Mouse (Mus musculus) stomach, embryonic 15.5 days (tissue): Measurements from ENCODE around the gene Pkd1l1. TPM values are rescaled to one million over a fixed set of nuclear protein-coding genes. Genes with fewer than 3 reads are reported as not detected.

Source experiments
- ATAC-seq: fragments of 200-750 bp; cut with Nextera tagmentation; 2 replicates; pipeline ENCODE4 v1.8.0; 2017; ENCODE audit warnings: low read depth, moderate number of reproducible peaks, moderate TSS enrichment; ENCODE audit not compliant: insufficient read depth, low FRiP score
- H3K27ac ChIP-seq: fragments of 300-500 bp; sonication (generic); 2 replicates; pipeline ENCODE4 v1.5.1; 2015; ENCODE audit warnings: mild to moderate bottlenecking, inconsistent platforms
- H3K27me3 ChIP-seq: fragments of 300-500 bp; sonication (generic); replicated peaks from 2 replicates; pipeline ENCODE4 v1.6.1; 2015; ENCODE audit warnings: inconsistent platforms
- H3K36me3 ChIP-seq: fragments of 300-500 bp; sonication (generic); 2 replicates; pipeline ENCODE4 v1.6.1; 2015; ENCODE audit warnings: inconsistent platforms
- H3K4me1 ChIP-seq: fragments of 300-500 bp; sonication (generic); 2 replicates; pipeline ENCODE4 v1.6.1; 2015; ENCODE audit warnings: inconsistent platforms
- H3K4me2 ChIP-seq: fragments of 300-500 bp; sonication (generic); 2 replicates; pipeline ENCODE4 v1.6.1; 2015; ENCODE audit warnings: mild to moderate bottlenecking, inconsistent platforms
- H3K4me3 ChIP-seq: fragments of 300-500 bp; sonication (generic); replicated peaks from 2 replicates; pipeline ENCODE4 v1.5.1; 2015; ENCODE audit warnings: inconsistent platforms
- H3K9ac ChIP-seq: fragments of 300-500 bp; sonication (generic); 2 replicates; pipeline ENCODE4 v1.6.1; 2015; ENCODE audit warnings: inconsistent platforms
- H3K9me3 ChIP-seq: fragments of 300-500 bp; sonication (generic); 2 replicates; pipeline ENCODE4 v1.6.1; 2016; ENCODE audit warnings: inconsistent platforms
- WGBS: fragments of 180-500 bp; shearing (Covaris S2); methylation state at CpG from one replicate; pipeline ENCODE4 v1.1.7; 2015; 5-methylcytosine and 5-hydroxymethylcytosine counted together
- polyA plus RNA-seq: library from polyadenylated mRNA; unstranded; fragments of >200 nt; fragmentation: Nextera tagmentation; extraction: Ambion mirVana; gene quantifications from 2 replicates; pipeline ENCODE4 v1.2.1, GENCODE M21; 2015

The Pkd1l1 gene
- polyA plus RNA-seq, 1 experiment from 2014 or later: 0.06 TPM

DNA sequence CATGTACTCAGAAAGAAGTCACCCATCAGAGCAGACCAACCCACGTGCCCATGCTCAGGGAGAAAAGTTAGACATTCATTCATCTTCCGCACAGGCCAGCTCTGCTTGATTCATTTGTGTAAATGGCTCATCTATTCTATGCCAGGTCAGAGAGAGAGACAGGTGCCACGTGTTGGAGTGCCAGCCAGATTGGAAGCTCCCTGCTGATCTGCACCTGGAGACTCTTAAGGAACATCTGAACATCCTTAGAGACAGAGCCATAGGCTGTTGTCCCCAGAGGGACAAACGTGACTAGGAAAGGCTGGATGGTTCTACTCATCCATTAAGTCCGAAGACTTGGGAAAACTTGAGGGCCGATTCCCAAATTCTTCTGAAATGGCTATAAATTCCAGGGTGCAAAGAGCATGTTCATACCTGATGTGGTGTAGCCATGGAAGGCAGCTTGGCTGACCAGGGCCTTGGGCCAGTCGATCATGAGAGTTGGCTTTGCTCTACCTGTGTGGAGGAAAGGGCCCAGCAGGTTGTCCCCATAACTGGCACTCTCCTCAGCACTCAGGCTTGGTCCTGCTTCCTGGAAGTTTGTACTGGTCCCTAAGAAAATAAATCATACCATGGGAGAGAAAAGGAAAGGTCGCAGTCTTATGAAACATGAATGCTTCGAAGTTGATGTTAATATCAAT is 36.5 kb downstream of the Pkd1l1 start:
- Histone ChIP-seq H3K4me1 (no peaks in the 10 kb centered on the region), H3K36me3 (no peaks in the 10 kb centered on the region), H3K27ac (no peak overlapping the region), H3K4me3 (no peak overlapping the region), H3K4me2 (no peak overlapping the region), H3K27me3 (no peaks in the 10 kb centered on the region), H3K9me3 (no peaks in the 10 kb centered on the region), H3K9ac (no peak overlapping the region)
- no peak for ATAC-seq
- WGBS: 83% methylated on average over 9 of the region's 9 CpGs

DNA sequence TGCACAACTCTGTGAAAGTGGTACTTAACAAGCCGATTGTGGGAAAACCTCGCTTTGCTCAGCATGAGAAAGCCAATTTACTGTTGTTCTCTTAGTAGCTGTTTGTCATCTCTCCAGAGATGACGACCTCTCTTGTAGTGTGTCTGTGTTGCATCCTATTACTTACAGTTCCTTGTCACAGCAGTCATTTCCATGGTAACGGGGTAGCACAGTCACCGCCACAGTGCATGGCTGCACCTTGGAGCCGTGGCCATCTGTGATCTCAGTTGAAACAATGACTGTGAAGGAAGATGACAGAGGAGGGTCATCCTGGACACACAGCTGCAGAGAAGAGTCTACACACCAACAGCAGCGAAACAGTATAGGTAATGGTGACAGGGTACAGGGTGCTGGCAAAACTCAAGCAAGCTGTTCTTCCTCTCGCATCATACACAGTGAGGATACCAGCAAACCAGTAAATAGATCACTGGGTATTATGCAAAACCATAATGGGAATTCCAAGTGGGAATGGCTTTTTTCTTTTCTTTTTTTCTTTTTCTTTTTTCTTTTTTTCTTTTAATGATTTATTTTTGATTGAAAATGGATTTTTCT is 56.9 kb downstream of the Pkd1l1 start:
- H3K36me3 ChIP-seq: no peaks in the 10 kb centered on the region

GRCm38 (mm10) chr11:8882793-8883192 is 90.3 kb downstream of the Pkd1l1 start:
- no peaks in the 10 kb centered on the region for H3K9me3 ChIP-seq
- H3K36me3 ChIP-seq: no peaks in the 10 kb centered on the region
- no peak overlapping the region for H3K4me2 ChIP-seq
- ATAC-seq: no peak
- H3K9ac ChIP-seq: no peak overlapping the region
- no peaks in the 10 kb centered on the region for H3K27me3 ChIP-seq
- H3K4me3 ChIP-seq: no peak overlapping the region
- 72% methylated on average over 4 of the region's 4 CpGs for WGBS
- H3K4me1 ChIP-seq: no peaks in the 10 kb centered on the region
- H3K27ac ChIP-seq: no peak overlapping the region

More for the DNA sequence above, 56.9 kb downstream of the Pkd1l1 start:
- 78% methylated on average over 8 of the region's 8 CpGs for WGBS
- Histone ChIP-seq H3K4me1 (no peaks in the 10 kb centered on the region), H3K9me3 (no peaks in the 10 kb centered on the region), H3K27me3 (no peaks in the 10 kb centered on the region), H3K9ac (no peak overlapping the region), H3K4me2 (no peak overlapping the region), H3K4me3 (no peak overlapping the region), H3K27ac (no peak overlapping the region)
- no peak for ATAC-seq

DNA sequence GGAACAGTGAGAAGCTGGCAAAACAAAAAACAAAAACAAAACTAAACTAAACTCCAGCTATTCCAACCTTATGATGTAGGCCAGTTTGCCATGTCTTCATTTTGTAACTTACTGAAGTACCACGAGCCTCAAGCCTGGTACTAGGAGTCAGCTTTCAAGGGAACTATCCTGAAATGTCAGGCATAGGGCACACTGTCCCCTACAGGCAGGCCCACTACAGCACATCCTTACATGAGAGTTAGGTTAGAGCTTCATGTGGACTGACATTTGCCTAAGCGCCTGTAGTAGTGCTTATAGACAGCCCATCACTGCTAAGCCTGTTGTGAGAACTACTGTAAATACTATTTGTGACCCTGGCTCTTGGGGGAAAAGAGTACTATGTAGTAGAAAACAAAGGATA is 91.5 kb downstream of the Pkd1l1 start:
- Histone ChIP-seq H3K27ac (no peak overlapping the region), H3K4me2 (no peak overlapping the region), H3K9ac (no peak overlapping the region), H3K9me3 (no peaks in the 10 kb centered on the region), H3K36me3 (no peaks in the 10 kb centered on the region), H3K27me3 (no peaks in the 10 kb centered on the region), H3K4me1 (no peaks in the 10 kb centered on the region), H3K4me3 (no peak overlapping the region)
- WGBS: 59% methylated on average over 2 of the region's 2 CpGs
- no peak for ATAC-seq

DNA sequence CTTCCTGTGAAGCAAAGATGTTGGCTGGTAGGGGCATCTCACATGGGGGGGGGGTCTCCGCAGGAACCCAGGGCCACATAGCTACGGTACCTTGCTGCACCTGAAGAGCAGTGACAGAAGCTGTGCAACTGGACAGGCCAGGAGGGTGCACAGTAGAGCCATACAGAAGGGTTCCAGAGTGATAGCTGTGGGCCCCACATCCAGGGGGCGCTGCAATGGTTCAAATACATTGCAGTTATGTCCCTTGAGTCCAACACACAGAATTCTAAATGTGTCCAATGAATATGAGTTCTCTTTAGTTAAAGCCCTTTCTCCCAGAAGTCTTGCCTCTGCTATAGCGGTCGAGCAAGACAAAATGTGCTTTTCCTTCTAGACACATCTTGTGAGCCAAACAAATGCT is 103.0 kb downstream of the Pkd1l1 start:
- H3K9ac ChIP-seq: no peak overlapping the region
- no peaks in the 10 kb centered on the region for H3K36me3 ChIP-seq
- no peaks in the 10 kb centered on the region for H3K4me1 ChIP-seq
- H3K4me2 ChIP-seq: no peak overlapping the region
- no peak for ATAC-seq
- no peak overlapping the region for H3K4me3 ChIP-seq
- 88% methylated on average over 5 of the region's 5 CpGs for WGBS
- H3K9me3 ChIP-seq: no peaks in the 10 kb centered on the region
- H3K27me3 ChIP-seq: no peaks in the 10 kb centered on the region
- no peak overlapping the region for H3K27ac ChIP-seq

GRCm38 (mm10) chr11:8866021-8866420 is 107.0 kb downstream of the Pkd1l1 start:
- Histone ChIP-seq H3K27ac (no peak overlapping the region), H3K4me3 (no peak overlapping the region), H3K27me3 (no peaks in the 10 kb centered on the region), H3K4me2 (no peak overlapping the region), H3K36me3 (no peaks in the 10 kb centered on the region), H3K9me3 (no peaks in the 10 kb centered on the region), H3K4me1 (no peaks in the 10 kb centered on the region), H3K9ac (no peak overlapping the region)
- ATAC-seq: no peak
- WGBS: 90% methylated on average over 7 of the region's 7 CpGs

- ATAC-seq: no peak
- no peak overlapping the region for H3K27ac ChIP-seq
- 76% methylated on average over 8 of the region's 8 CpGs for WGBS
Observed at GRCm38 (mm10) chr11:8863955-8864675, 109.0 kb downstream of the Pkd1l1 start.

GRCm38 (mm10) chr11:8862426-8862825 is 110.6 kb downstream of the Pkd1l1 start:
- Histone ChIP-seq H3K27ac (no peak overlapping the region), H3K4me1 (no peaks in the 10 kb centered on the region), H3K9ac (no peak overlapping the region), H3K4me2 (no peak overlapping the region), H3K36me3 (no peaks in the 10 kb centered on the region), H3K9me3 (no peaks in the 10 kb centered on the region), H3K4me3 (no peak overlapping the region), H3K27me3 (no peaks in the 10 kb centered on the region)
- WGBS: 87% methylated on average over 4 of the region's 4 CpGs
- no peak for ATAC-seq

More at GRCm38 (mm10) chr11:8863955-8864675, 109.0 kb downstream of the Pkd1l1 start:
- H3K9ac ChIP-seq: no peak overlapping the region
- H3K4me3 ChIP-seq: no peak overlapping the region
- H3K27me3 ChIP-seq: no peaks in the 10 kb centered on the region
- H3K4me2 ChIP-seq: no peak overlapping the region
- no peaks in the 10 kb centered on the region for H3K4me1 ChIP-seq
- H3K9me3 ChIP-seq: no peaks in the 10 kb centered on the region
- H3K36me3 ChIP-seq: no peaks in the 10 kb centered on the region

GRCm38 (mm10) chr11:8861978-8862377 is 111.1 kb downstream of the Pkd1l1 start:
- no peak overlapping the region for H3K4me2 ChIP-seq
- H3K36me3 ChIP-seq: no peaks in the 10 kb centered on the region
- ATAC-seq: no peak
- H3K27me3 ChIP-seq: no peaks in the 10 kb centered on the region
- H3K9me3 ChIP-seq: no peaks in the 10 kb centered on the region
- H3K9ac ChIP-seq: no peak overlapping the region
- H3K4me1 ChIP-seq: no peaks in the 10 kb centered on the region
- no peak overlapping the region for H3K4me3 ChIP-seq
- 78% methylated on average over 4 of the region's 4 CpGs for WGBS
- H3K27ac ChIP-seq: no peak overlapping the region

GRCm38 (mm10) chr11:8860878-8861277 is 112.2 kb downstream of the Pkd1l1 start:
- H3K9me3 ChIP-seq: no peaks in the 10 kb centered on the region
- no peak overlapping the region for H3K4me3 ChIP-seq
- no peaks in the 10 kb centered on the region for H3K27me3 ChIP-seq
- ATAC-seq: no peak
- H3K4me2 ChIP-seq: no peak overlapping the region
- H3K36me3 ChIP-seq: no peaks in the 10 kb centered on the region
- 26% methylated on average over 3 of the region's 3 CpGs for WGBS
- no peak overlapping the region for H3K9ac ChIP-seq
- no peak overlapping the region for H3K27ac ChIP-seq
- H3K4me1 ChIP-seq: no peaks in the 10 kb centered on the region

- no peaks in the 10 kb centered on the region for H3K9me3 ChIP-seq
- no peak overlapping the region for H3K27ac ChIP-seq
- H3K36me3 ChIP-seq: no peaks in the 10 kb centered on the region
- no peak for ATAC-seq
- no peak overlapping the region for H3K4me2 ChIP-seq
- H3K4me3 ChIP-seq: no peak overlapping the region
- H3K9ac ChIP-seq: no peak overlapping the region
- no peaks in the 10 kb centered on the region for H3K27me3 ChIP-seq
- WGBS: 20% methylated on average over 5 of the region's 5 CpGs
- H3K4me1 ChIP-seq: no peaks in the 10 kb centered on the region
Observed at GRCm38 (mm10) chr11:8859868-8860267, 113.2 kb downstream of the Pkd1l1 start.

- no peak overlapping the region for H3K27ac ChIP-seq
- H3K4me2 ChIP-seq: no peak overlapping the region
- H3K4me3 ChIP-seq: no peak overlapping the region
- no peaks in the 10 kb centered on the region for H3K36me3 ChIP-seq
- no peaks in the 10 kb centered on the region for H3K4me1 ChIP-seq
- WGBS: 61% methylated on average over 3 of the region's 3 CpGs
- no peak for ATAC-seq
- H3K27me3 ChIP-seq: no peaks in the 10 kb centered on the region
- H3K9me3 ChIP-seq: no peaks in the 10 kb centered on the region
- H3K9ac ChIP-seq: no peak overlapping the region
Observed at GRCm38 (mm10) chr11:8859041-8859440, 114.0 kb downstream of the Pkd1l1 start.
